Mouse (Mus musculus) layer of hippocampus, adult 2 months (tissue): ENCODE results near the gene Tmem100. TPM values are rescaled to one million over a fixed set of nuclear protein-coding genes. Genes with fewer than 3 reads are reported as not detected.

ENCODE experiments used
- DNase-seq, 2 experiments: peaks; one replicate each; pipeline ENCODE4 v3.0.0; 2022; ENCODE audit warnings: low spot score in 2 of 2
- H3K27ac ChIP-seq: fragments of 200-600 bp; 2 replicates; pipeline ENCODE4 v1.8.1; 2022
- H3K4me3 ChIP-seq: fragments of 200-600 bp; 2 replicates; pipeline ENCODE4 v1.8.1; 2022; ENCODE audit warnings: mild to moderate bottlenecking
- CTCF ChIP-seq: fragments of 200-600 bp; conservative IDR thresholded peaks from 2 replicates; pipeline ENCODE4 v1.8.1; 2022; ENCODE audit warnings: antibody characterized with exemption, mild to moderate bottlenecking, moderate library complexity
- total RNA-seq, 2 experiments: library from RNA; stranded (reverse); gene quantifications; 2 replicates each; pipeline ENCODE4 v1.2.3; 2021

The Tmem100 gene
- total RNA-seq, 2 experiments from 2014 or later = 13.7 to 16.7 TPM

GRCm38 (mm10) chr11:90027216-90027615 lies 2.9 kb upstream of the Tmem100 start:
- TF ChIP-seq CTCF = no peak
- DNase-seq = no peak
- Histone ChIP-seq H3K4me3 (no peak overlapping the region), H3K27ac (no peak overlapping the region)

- Histone ChIP-seq H3K4me3 (no peak overlapping the region), H3K27ac (no peak overlapping the region)
- DNase-seq = no peak
- no peak for TF ChIP-seq CTCF
These were observed 1.4 kb upstream of the Tmem100 start for GRCm38 (mm10) chr11:90028746-90029145.

- DNase-seq = peak in 1 of 2 experiments; percentile 17
- peak overlapping the region; percentile 37 for H3K4me3 ChIP-seq
- TF ChIP-seq CTCF = no peak
- H3K27ac ChIP-seq = 0 out of 2 replicates have a peak overlapping the region, but pooled peaks have one; percentile 9
These were observed 794 bp upstream of the Tmem100 start for GRCm38 (mm10) chr11:90029354-90029753.

- no peak for TF ChIP-seq CTCF
- H3K4me3 ChIP-seq = peak overlapping the region; percentile 53
- peak overlapping the region; percentile 72 for H3K27ac ChIP-seq
- DNase-seq = peak; percentile 22 to 36
These were observed 409 bp downstream of the Tmem100 start for GRCm38 (mm10) chr11:90030557-90030956.

GRCm38 (mm10) chr11:90031076-90031475 lies 928 bp downstream of the Tmem100 start:
- no peak for TF ChIP-seq CTCF
- DNase-seq = no peak
- peak overlapping the region; percentile 72 for H3K27ac ChIP-seq
- H3K4me3 ChIP-seq = peak overlapping the region; percentile 53

GRCm38 (mm10) chr11:90032807-90033206 lies 2.7 kb downstream of the Tmem100 start:
- TF ChIP-seq CTCF = no peak
- Histone ChIP-seq H3K27ac (peak overlapping the region; percentile 73; the same call in 1 of the 2 replicates), H3K4me3 (peak overlapping the region; percentile 53)
- DNase-seq = no peak

GRCm38 (mm10) chr11:90033442-90033841 lies 3.3 kb downstream of the Tmem100 start:
- peak overlapping the region; percentile 73 for H3K27ac ChIP-seq
- no peak for DNase-seq
- H3K4me3 ChIP-seq = peak overlapping the region; percentile 31
- TF ChIP-seq CTCF = no peak

GRCm38 (mm10) chr11:90034646-90035045 lies 4.5 kb downstream of the Tmem100 start:
- H3K27ac ChIP-seq = no peak overlapping the region
- no peak for TF ChIP-seq CTCF
- no peak overlapping the region; the same call in 1 of the 2 replicates for H3K4me3 ChIP-seq
- no peak for DNase-seq

- no peak for TF ChIP-seq CTCF
- H3K27ac ChIP-seq = no peak overlapping the region
- no peak overlapping the region for H3K4me3 ChIP-seq
- DNase-seq = no peak
These were observed 5.4 kb downstream of the Tmem100 start for GRCm38 (mm10) chr11:90035532-90035931.

- no peak overlapping the region for H3K27ac ChIP-seq
- H3K4me3 ChIP-seq = no peak overlapping the region
- DNase-seq = no peak
- TF ChIP-seq CTCF = peak; percentile 61
These were observed 6.3 kb downstream of the Tmem100 start for GRCm38 (mm10) chr11:90036416-90036815.

- TF ChIP-seq CTCF = peak; percentile 86
- Histone ChIP-seq H3K27ac (no peak overlapping the region), H3K4me3 (no peak overlapping the region)
- DNase-seq = peak; percentile 38 to 57
These were observed 7.9 kb downstream of the Tmem100 start for GRCm38 (mm10) chr11:90038022-90038421.

GRCm38 (mm10) chr11:90044459-90044858 lies 14.3 kb downstream of the Tmem100 start:
- TF ChIP-seq CTCF = no peak
- Histone ChIP-seq H3K4me3 (no peak overlapping the region), H3K27ac (no peak overlapping the region)
- DNase-seq = no peak

GRCm38 (mm10) chr11:90046211-90046610 lies 16.1 kb downstream of the Tmem100 start:
- DNase-seq = no peak
- TF ChIP-seq CTCF = no peak
- no peak overlapping the region for H3K27ac ChIP-seq
- no peak overlapping the region for H3K4me3 ChIP-seq

- Histone ChIP-seq H3K4me3 (no peak overlapping the region), H3K27ac (no peak overlapping the region)
- no peak for TF ChIP-seq CTCF
- no peak for DNase-seq
These were observed 17.1 kb downstream of the Tmem100 start for GRCm38 (mm10) chr11:90047271-90047670.

GRCm38 (mm10) chr11:90050016-90050415 lies 19.9 kb downstream of the Tmem100 start:
- Histone ChIP-seq H3K4me3 (no peak overlapping the region), H3K27ac (no peak overlapping the region)
- TF ChIP-seq CTCF = no peak
- DNase-seq = no peak
